Mouse (Mus musculus) spleen, postnatal 14 days (tissue): ENCODE results near the gene Clba1.
"Not testable (repeated sequence)": the region's sequence is repeated elsewhere in the genome, so short reads cannot be mapped to it uniquely, and the experiment has no call there.

ENCODE experiments used
- DNase-seq, 2 experiments: peaks; one replicate each; pipeline ENCODE4 v3.0.0; 2021 to 2022; ENCODE audit warnings: low spot score in 2 of 2

Clba1 gene

GRCm38 (mm10) chr12:112816866-112817265, 8.1 kb downstream of the Clba1 start:
- not testable (repeated sequence) for DNase-seq

- DNase-seq: no peak
Observed at GRCm38 (mm10) chr12:112819057-112819662, 10.4 kb downstream of the Clba1 start.

- no peak for DNase-seq
Observed at GRCm38 (mm10) chr12:112820401-112820999, 11.8 kb downstream of the Clba1 start.

GRCm38 (mm10) chr12:112821216-112821615, 12.5 kb downstream of the Clba1 start:
- DNase-seq: no peak

- DNase-seq: no peak
Observed at GRCm38 (mm10) chr12:112821974-112822373, 13.2 kb downstream of the Clba1 start.

- DNase-seq: no peak
Observed at GRCm38 (mm10) chr12:112822676-112823075, 13.9 kb downstream of the Clba1 start.

- DNase-seq: no peak
Observed at GRCm38 (mm10) chr12:112823221-112823620, 14.5 kb downstream of the Clba1 start.

GRCm38 (mm10) chr12:112825901-112826300, 17.2 kb downstream of the Clba1 start:
- DNase-seq: no peak

- no peak for DNase-seq
Observed at GRCm38 (mm10) chr12:112828501-112829243, 19.9 kb downstream of the Clba1 start.

GRCm38 (mm10) chr12:112829244-112829864, 20.6 kb downstream of the Clba1 start, which contains the start of gene Cdca4:
Cdca4 (minus strand) TSS chr12:112829423.
- peak; percentile 97 for DNase-seq

- DNase-seq: no peak
Observed at GRCm38 (mm10) chr12:112830141-112830540, 21.4 kb downstream of the Clba1 start.

- no peak for DNase-seq
Observed at GRCm38 (mm10) chr12:112830570-112830969, 21.8 kb downstream of the Clba1 start.

- no peak for DNase-seq
Observed at GRCm38 (mm10) chr12:112832411-112832810, 23.7 kb downstream of the Clba1 start.

GRCm38 (mm10) chr12:112833527-112833926, 24.8 kb downstream of the Clba1 start:
- DNase-seq: no peak

- no peak for DNase-seq
Observed at GRCm38 (mm10) chr12:112835046-112835445, 26.3 kb downstream of the Clba1 start.

- DNase-seq: no peak
Observed at GRCm38 (mm10) chr12:112840209-112841086, 31.7 kb downstream of the Clba1 start.

- DNase-seq: not testable (repeated sequence)
Observed at GRCm38 (mm10) chr12:112841338-112841892, 32.7 kb downstream of the Clba1 start.

GRCm38 (mm10) chr12:112842128-112842527, 33.4 kb downstream of the Clba1 start:
- DNase-seq: not testable (repeated sequence)

- peak; percentile 77 to 90 for DNase-seq
Observed at GRCm38 (mm10) chr12:112843803-112844202, 35.1 kb downstream of the Clba1 start.

- DNase-seq: no peak
Observed at GRCm38 (mm10) chr12:112847880-112848279, 39.1 kb downstream of the Clba1 start.
